Mouse (Mus musculus): Measurements from ENCODE around the gene Rab3d. TPM values are rescaled to one million over a fixed set of nuclear protein-coding genes. Genes with fewer than 3 reads are reported as not detected.

The Rab3d gene
- polyA plus RNA-seq, 1 experiment from 2014 or later, result 41.4 TPM

DNA sequence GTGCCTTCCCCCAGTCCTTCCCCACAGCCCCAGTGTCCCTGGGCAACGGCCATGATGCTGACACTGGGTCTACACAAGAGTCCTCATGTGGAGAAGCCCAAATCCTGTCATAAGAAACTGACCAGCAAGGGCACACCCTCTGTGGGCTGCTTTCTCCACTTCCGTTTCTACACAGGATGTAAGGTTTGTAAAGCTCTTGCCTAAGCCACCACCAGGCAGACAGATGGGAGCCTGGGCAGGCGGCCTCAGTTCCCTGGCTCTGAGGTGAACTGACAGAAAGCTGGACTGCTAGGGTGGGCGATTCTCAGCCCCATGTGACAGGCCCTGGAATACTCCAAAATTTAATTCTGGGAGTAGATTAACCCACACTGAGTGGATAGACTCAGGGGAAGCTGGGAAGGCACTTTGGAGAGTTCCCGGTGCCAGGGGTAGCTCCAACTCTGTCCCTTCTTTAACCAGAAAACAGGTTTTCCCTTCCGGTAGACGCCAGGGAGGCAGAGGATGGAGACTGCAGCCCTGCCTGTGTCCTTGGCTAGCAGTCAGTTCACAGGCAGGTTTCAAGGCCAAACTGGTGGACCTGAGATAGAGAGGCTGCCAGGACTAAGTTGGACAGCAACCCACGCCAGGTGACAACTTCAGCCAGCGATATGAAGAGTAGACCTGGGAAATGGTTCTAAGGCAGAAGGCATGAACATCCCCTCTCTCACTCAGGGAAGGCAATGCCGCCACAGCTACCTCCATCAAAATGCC lies 8.3 kb downstream of the Rab3d start:
- Histone ChIP-seq H3K4me1 (ENCODE audit: control insufficient read depth, insufficient read depth, low read length) (no peaks in the 10 kb centered on the region), H3K9ac (replicated peaks; ENCODE audit: low read depth, low read length) (no peak overlapping the region), H3K36me3 (ENCODE audit: control insufficient read depth, insufficient read depth, low read length) (peaks cover 3% of the 10 kb centered on the region; the same call in 1 of the 2 replicates), H3K27me3 (ENCODE audit: control insufficient read depth, insufficient read depth, low read length) (no peaks in the 10 kb centered on the region), H3K9me3 (ENCODE audit: control insufficient read depth, low read depth, low read length) (no peaks in the 10 kb centered on the region), H3K4me2 (replicated peaks; ENCODE audit: low read depth, low read length) (no peak overlapping the region), H3K4me3 (ENCODE audit: low read depth, low read length) (no peak overlapping the region), H3K27ac (ENCODE audit: low read length) (no peak overlapping the region)
- ATAC-seq (ENCODE audit: insufficient number of reproducible peaks, insufficient read depth, low FRiP score, low read depth), result no peak
- 74% methylated on average over 10 of the region's 10 CpGs for WGBS

DNA sequence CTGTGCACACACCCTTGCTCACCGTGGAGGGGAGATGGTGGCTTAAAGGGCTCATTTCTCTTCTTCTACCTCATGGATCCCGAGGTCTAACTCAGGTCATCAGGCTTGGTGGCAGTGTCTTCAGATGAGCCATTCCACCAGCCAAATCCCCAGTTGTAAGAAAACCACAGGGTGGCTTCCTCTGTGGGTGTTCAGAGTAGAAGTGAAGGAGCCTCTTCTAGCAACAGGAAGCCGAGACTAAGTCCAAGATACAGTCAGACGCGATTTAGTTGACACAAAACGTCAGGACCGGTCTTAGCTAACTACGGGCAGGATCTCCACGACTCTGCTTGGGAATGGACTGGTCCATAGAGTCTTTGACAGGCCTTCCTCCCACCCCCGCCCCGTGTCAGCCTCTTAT lies 9.8 kb downstream of the Rab3d start:
- Histone ChIP-seq H3K9ac (replicated peaks; ENCODE audit: low read depth, low read length) (no peak overlapping the region), H3K4me3 (ENCODE audit: low read depth, low read length) (no peak overlapping the region), H3K9me3 (ENCODE audit: control insufficient read depth, low read depth, low read length) (no peaks in the 10 kb centered on the region), H3K27ac (ENCODE audit: low read length) (no peak overlapping the region), H3K4me1 (ENCODE audit: control insufficient read depth, insufficient read depth, low read length) (no peaks in the 10 kb centered on the region), H3K36me3 (ENCODE audit: control insufficient read depth, insufficient read depth, low read length) (peaks cover 3% of the 10 kb centered on the region; the same call in 1 of the 2 replicates), H3K27me3 (ENCODE audit: control insufficient read depth, insufficient read depth, low read length) (no peaks in the 10 kb centered on the region), H3K4me2 (replicated peaks; ENCODE audit: low read depth, low read length) (no peak overlapping the region)
- WGBS, result 71% methylated on average over 11 of the region's 11 CpGs
- ATAC-seq (ENCODE audit: insufficient number of reproducible peaks, insufficient read depth, low FRiP score, low read depth), result no peak

DNA sequence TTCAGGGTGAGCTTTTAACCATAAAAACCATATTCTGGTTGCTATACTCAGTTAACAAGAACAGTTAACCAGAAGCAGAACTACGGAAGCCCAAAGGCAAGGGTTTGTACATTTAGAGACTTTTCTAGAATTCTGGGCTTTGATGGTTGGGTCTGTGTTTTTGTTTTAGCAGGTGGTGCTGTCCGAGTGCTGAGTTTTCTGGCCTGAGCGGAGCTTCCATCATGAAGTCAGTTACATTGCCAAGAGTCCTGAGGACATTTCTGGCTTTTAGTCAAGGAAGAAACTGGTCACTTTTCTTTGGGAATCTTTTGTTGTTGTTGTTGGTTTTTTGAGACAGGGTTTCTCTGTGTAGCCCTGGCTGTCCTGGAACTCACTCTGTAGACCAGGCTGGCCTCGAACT lies 14.0 kb downstream of the Rab3d start:
- no peaks in the 10 kb centered on the region for H3K27me3 ChIP-seq (ENCODE audit: control insufficient read depth, insufficient read depth, low read length)
- WGBS, result 90% methylated on average over 4 of the region's 4 CpGs
- ATAC-seq (ENCODE audit: insufficient number of reproducible peaks, insufficient read depth, low FRiP score, low read depth), result no peak
- H3K4me3 ChIP-seq (ENCODE audit: low read depth, low read length), result no peak overlapping the region
- H3K4me2 ChIP-seq (replicated peaks; ENCODE audit: low read depth, low read length), result no peak overlapping the region
- H3K9me3 ChIP-seq (ENCODE audit: control insufficient read depth, low read depth, low read length), result no peaks in the 10 kb centered on the region
- no peaks in the 10 kb centered on the region for H3K4me1 ChIP-seq (ENCODE audit: control insufficient read depth, insufficient read depth, low read length)
- no peak overlapping the region for H3K27ac ChIP-seq (ENCODE audit: low read length)
- no peak overlapping the region for H3K9ac ChIP-seq (replicated peaks; ENCODE audit: low read depth, low read length)
- H3K36me3 ChIP-seq (ENCODE audit: control insufficient read depth, insufficient read depth, low read length), result no peaks in the 10 kb centered on the region

DNA sequence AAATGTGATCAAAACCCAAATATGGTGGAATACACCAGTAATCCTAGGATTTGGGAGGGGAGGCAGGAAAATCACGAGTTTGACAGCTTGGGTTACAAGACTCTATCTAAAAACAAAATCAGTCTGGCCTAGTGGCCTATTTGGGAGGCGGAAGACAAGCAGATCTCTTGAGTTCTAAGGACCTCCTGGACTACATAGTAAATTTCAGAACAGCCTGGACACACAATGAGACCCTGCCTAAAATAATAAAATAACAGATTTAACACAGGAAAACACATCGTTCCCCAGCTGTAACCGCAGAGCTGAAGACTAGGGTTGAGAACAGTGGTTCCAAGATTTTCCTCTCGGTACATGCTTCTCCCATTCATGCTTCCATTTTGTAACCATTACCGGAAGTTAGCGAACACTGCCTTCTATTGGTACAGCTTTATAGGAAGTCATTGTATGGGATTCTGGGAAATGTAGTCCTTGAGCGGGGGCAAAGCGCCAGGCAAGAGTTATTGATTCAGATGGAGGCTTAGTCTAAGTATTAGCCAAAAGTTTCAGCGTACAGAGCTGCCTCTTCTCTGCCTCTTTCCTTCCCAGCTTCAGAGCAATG lies 16.7 kb downstream of the Rab3d start:
- H3K4me2 ChIP-seq (replicated peaks; ENCODE audit: low read depth, low read length), result peak overlapping the region; percentile 53
- H3K9ac ChIP-seq (replicated peaks; ENCODE audit: low read depth, low read length), result no peak overlapping the region; the same call in 1 of the 2 replicates
- no peak overlapping the region for H3K27ac ChIP-seq (ENCODE audit: low read length)
- H3K9me3 ChIP-seq (ENCODE audit: control insufficient read depth, low read depth, low read length), result no peaks in the 10 kb centered on the region
- 13% methylated on average over 10 of the region's 10 CpGs for WGBS
- H3K27me3 ChIP-seq (ENCODE audit: control insufficient read depth, insufficient read depth, low read length), result no peaks in the 10 kb centered on the region
- H3K4me1 ChIP-seq (ENCODE audit: control insufficient read depth, insufficient read depth, low read length), result no peaks in the 10 kb centered on the region
- peak overlapping the region; percentile 31 for H3K4me3 ChIP-seq (ENCODE audit: low read depth, low read length)
- ATAC-seq (ENCODE audit: insufficient number of reproducible peaks, insufficient read depth, low FRiP score, low read depth), result peak; percentile 82
- no peaks in the 10 kb centered on the region for H3K36me3 ChIP-seq (ENCODE audit: control insufficient read depth, insufficient read depth, low read length)

DNA sequence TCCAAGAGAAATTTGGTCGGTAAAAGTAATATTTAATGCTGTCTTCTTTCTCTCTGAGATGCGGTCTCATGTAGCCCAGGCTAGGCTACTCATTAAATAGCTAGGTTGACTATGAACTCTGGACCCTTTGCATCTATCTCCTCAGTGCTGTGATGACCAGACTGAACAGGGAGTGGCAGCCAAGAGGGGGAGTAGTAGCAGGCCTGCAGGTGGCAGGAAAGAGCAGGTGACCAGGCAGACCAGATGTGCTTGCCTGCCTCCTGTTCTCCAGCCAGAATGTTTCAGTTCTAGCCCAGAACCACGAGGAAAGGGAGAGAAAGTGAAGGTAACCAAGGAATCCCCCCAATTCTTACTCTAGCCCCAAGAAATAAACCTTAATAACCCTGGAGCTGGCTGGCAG lies 28.8 kb downstream of the Rab3d start:
- no peak overlapping the region for H3K9ac ChIP-seq (replicated peaks; ENCODE audit: low read depth, low read length)
- no peaks in the 10 kb centered on the region for H3K4me1 ChIP-seq (ENCODE audit: control insufficient read depth, insufficient read depth, low read length)
- H3K9me3 ChIP-seq (ENCODE audit: control insufficient read depth, low read depth, low read length), result no peaks in the 10 kb centered on the region
- no peak overlapping the region for H3K27ac ChIP-seq (ENCODE audit: low read length)
- no peaks in the 10 kb centered on the region for H3K36me3 ChIP-seq (ENCODE audit: control insufficient read depth, insufficient read depth, low read length)
- H3K27me3 ChIP-seq (ENCODE audit: control insufficient read depth, insufficient read depth, low read length), result no peaks in the 10 kb centered on the region
- no peak for ATAC-seq (ENCODE audit: insufficient number of reproducible peaks, insufficient read depth, low FRiP score, low read depth)
- no peak overlapping the region for H3K4me2 ChIP-seq (replicated peaks; ENCODE audit: low read depth, low read length)
- WGBS, result 65% methylated on average over 3 of the region's 3 CpGs
- H3K4me3 ChIP-seq (ENCODE audit: low read depth, low read length), result no peak overlapping the region

DNA sequence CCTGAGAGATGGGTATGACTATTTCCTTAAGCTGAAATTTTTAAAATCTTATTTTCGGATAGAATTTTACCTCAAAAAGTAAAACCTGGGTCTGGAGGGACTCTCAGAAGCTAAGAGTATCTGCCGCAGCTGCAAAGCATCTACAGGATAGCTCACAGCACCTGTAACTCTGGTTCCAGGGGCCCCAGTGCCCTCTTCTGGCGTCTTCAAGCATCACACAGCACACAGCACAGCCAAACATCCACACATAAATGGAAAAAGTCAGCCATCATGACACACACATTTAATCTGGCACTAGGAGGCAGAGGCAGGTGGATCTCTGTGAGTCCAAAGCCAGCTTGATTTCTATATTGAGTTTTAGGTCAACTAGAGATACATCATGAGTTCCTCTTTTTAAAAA lies 41.4 kb downstream of the Rab3d start:
- no peak for ATAC-seq (ENCODE audit: insufficient number of reproducible peaks, insufficient read depth, low FRiP score, low read depth)
- Histone ChIP-seq H3K27ac (ENCODE audit: low read length) (no peak overlapping the region), H3K4me1 (ENCODE audit: control insufficient read depth, insufficient read depth, low read length) (no peaks in the 10 kb centered on the region), H3K4me2 (replicated peaks; ENCODE audit: low read depth, low read length) (no peak overlapping the region), H3K4me3 (ENCODE audit: low read depth, low read length) (no peak overlapping the region), H3K9me3 (ENCODE audit: control insufficient read depth, low read depth, low read length) (no peaks in the 10 kb centered on the region), H3K27me3 (ENCODE audit: control insufficient read depth, insufficient read depth, low read length) (no peaks in the 10 kb centered on the region), H3K9ac (replicated peaks; ENCODE audit: low read depth, low read length) (no peak overlapping the region), H3K36me3 (ENCODE audit: control insufficient read depth, insufficient read depth, low read length) (no peaks in the 10 kb centered on the region)
- 60% methylated on average over 3 of the region's 3 CpGs for WGBS

DNA sequence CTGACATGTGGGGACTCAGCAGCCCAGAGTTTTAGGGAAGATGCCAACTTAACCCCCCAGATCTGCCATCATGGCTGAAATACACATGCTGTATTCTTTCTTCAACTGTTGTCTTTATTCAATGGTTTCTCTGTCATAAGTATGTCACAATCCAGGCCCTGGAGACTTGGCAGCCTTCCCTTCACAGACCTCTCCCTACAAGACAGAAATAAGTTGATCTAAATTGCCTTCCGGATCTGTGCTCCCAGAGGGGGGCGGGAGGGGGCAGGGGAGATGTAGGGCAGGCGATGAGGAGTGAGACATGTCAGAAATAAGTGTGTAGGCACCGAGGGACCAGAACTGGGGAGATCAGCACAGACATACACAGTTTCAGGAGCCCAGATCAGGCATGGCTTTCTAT lies 45.8 kb downstream of the Rab3d start:
- no peak for ATAC-seq (ENCODE audit: insufficient number of reproducible peaks, insufficient read depth, low FRiP score, low read depth)
- WGBS, result 55% methylated on average over 4 of the region's 4 CpGs
- no peak overlapping the region for H3K9ac ChIP-seq (replicated peaks; ENCODE audit: low read depth, low read length)

DNA sequence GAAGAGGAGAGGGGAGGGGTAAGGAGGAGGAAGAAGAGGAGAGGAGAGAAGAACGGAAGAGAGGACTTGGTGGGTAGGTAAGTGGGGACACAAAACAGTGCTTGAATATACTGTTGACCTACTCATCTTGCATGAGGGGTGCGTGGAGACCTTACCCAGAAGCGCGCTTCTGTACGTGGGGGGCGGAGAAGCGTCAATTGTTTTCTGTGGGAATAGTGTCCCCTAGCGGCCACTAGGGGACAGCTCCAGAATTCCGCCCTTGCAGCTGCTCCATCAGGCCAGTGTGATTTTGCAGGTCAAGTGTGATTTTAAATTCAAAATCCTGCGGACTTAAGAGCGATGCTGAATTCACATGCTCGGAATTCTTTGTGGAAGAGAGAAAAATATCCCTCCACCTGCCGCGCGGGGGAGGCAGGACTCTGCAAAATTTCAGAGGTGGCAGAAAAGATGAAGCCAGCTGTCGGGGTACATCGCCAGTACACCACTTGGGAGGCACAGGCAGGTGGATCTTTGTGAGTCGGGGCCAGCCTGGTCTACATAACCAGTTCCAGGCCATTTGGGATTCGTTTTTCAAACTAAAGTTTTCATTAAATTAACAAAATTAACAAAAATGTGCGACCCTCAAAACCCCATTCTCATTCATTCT lies 47.0 kb downstream of the Rab3d start:
- no peak overlapping the region for H3K27ac ChIP-seq (ENCODE audit: low read length)
- H3K4me3 ChIP-seq (ENCODE audit: low read depth, low read length), result no peak overlapping the region
- H3K4me2 ChIP-seq (replicated peaks; ENCODE audit: low read depth, low read length), result no peak overlapping the region
- no peaks in the 10 kb centered on the region for H3K36me3 ChIP-seq (ENCODE audit: control insufficient read depth, insufficient read depth, low read length)
- H3K27me3 ChIP-seq (ENCODE audit: control insufficient read depth, insufficient read depth, low read length), result no peaks in the 10 kb centered on the region
- WGBS, result 13% methylated on average over 20 of the region's 20 CpGs
- no peak for ATAC-seq (ENCODE audit: insufficient number of reproducible peaks, insufficient read depth, low FRiP score, low read depth)
- no peak overlapping the region for H3K9ac ChIP-seq (replicated peaks; ENCODE audit: low read depth, low read length)
- no peaks in the 10 kb centered on the region for H3K9me3 ChIP-seq (ENCODE audit: control insufficient read depth, low read depth, low read length)
- H3K4me1 ChIP-seq (ENCODE audit: control insufficient read depth, insufficient read depth, low read length), result 0 out of 2 replicates have a peak, but pooled peaks cover 4% of the 10 kb centered on the region

More for the DNA sequence above, 45.8 kb downstream of the Rab3d start:
- H3K27ac ChIP-seq (ENCODE audit: low read length), result no peak overlapping the region
- H3K36me3 ChIP-seq (ENCODE audit: control insufficient read depth, insufficient read depth, low read length), result no peaks in the 10 kb centered on the region
- H3K4me3 ChIP-seq (ENCODE audit: low read depth, low read length), result no peak overlapping the region
- no peaks in the 10 kb centered on the region for H3K4me1 ChIP-seq (ENCODE audit: control insufficient read depth, insufficient read depth, low read length)
- H3K4me2 ChIP-seq (replicated peaks; ENCODE audit: low read depth, low read length), result no peak overlapping the region
- no peaks in the 10 kb centered on the region for H3K27me3 ChIP-seq (ENCODE audit: control insufficient read depth, insufficient read depth, low read length)
- H3K9me3 ChIP-seq (ENCODE audit: control insufficient read depth, low read depth, low read length), result no peaks in the 10 kb centered on the region

All from stomach, embryonic 14.5 days (tissue).